Mouse (Mus musculus): Measurements from ENCODE around the gene Fbp1.

GRCm38 (mm10) chr13:62881336-62881735 lies 6.7 kb downstream of the Fbp1 start:
- TF ChIP-seq GATA1 (IDR thresholded peaks at IDR 0.05; ENCODE audit: borderline replicate concordance, low read length) (no peak), FLI1 (IDR thresholded peaks at IDR 0.05; ENCODE audit: low read length) (no peak)

All from megakaryocyte, embryonic 14.5 days (primary cell).